Mouse (Mus musculus) E14TG2a.4 (cell line): ENCODE results near the gene Crx.
"Not testable (repeated sequence)": the region's sequence is repeated elsewhere in the genome, so short reads cannot be mapped to it uniquely, and the experiment has no call there.

ENCODE experiments used
- H3K27me3 ChIP-seq: 2 replicates; pipeline ENCODE4 v1.6.1; 2014; ENCODE audit warnings: low read length, control low read depth; ENCODE audit not compliant: insufficient read depth
- H3K36me3 ChIP-seq: 2 replicates; pipeline ENCODE4 v1.6.1; 2014; ENCODE audit warnings: low read length, control low read depth; ENCODE audit not compliant: insufficient read depth
- H3K4me1 ChIP-seq: replicated peaks from 2 replicates; pipeline ENCODE4 v1.6.1; 2014; ENCODE audit warnings: low read depth, low read length, control low read depth
- H3K4me3 ChIP-seq: replicated peaks from 2 replicates; pipeline ENCODE4 v1.5.1; 2014; ENCODE audit warnings: mild to moderate bottlenecking, low read length
- H3K9me3 ChIP-seq: 2 replicates; pipeline ENCODE4 v1.6.1; 2014; ENCODE audit warnings: low read length, control low read depth
- CTCF ChIP-seq: conservative IDR thresholded peaks from 2 replicates; pipeline ENCODE4 v1.5.1; 2014; ENCODE audit warnings: low read length
- NANOG ChIP-seq: IDR thresholded peaks from 2 replicates; pipeline ENCODE4 v1.6.1; 2014; ENCODE audit warnings: borderline replicate concordance, low read length, mixed read lengths
- POU5F1 ChIP-seq: IDR thresholded peaks from 2 replicates; pipeline ENCODE4 v1.6.1; 2014; ENCODE audit warnings: low read length, borderline replicate concordance

Gene Crx

DNA sequence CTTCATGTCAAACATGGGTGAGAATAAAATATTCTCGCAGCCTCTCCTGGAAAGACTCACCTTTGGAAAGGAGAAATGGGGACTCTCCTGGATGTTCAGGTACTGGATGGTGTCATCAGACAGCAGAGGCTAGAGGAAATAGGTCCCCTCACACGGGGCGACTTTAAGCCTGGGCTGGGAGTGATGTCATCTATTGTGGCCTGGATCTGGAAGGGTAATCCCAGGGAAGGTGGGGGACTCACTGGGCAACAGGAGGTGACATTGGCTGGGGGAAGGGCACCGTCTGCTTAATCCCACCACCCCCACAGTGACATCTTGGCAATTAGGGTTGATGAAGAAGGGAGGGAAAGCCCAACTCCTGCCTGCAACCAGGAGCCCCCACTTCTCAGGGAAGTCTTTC, at the start of gene Crx:
Gene Crx, minus strand, starts transcription at position 213 of the 400 bp plus-strand sequence.
- TF ChIP-seq POU5F1 (no peak), CTCF (no peak), NANOG (no peak)
- Histone ChIP-seq H3K36me3 (no peaks in the 10 kb centered on the region), H3K4me1 (peaks cover 12% of the 10 kb centered on the region)

GRCm38 (mm10) chr7:15922220-15922773, 42.5 kb upstream of the Crx start, which contains the start of gene Selenow:
Selenow (minus strand) TSS chr7:15922402.
- TF ChIP-seq POU5F1 (no peak), CTCF (no peak), NANOG (no peak)
- Histone ChIP-seq H3K27me3 (peaks cover 26% of the 10 kb centered on the region), H3K4me3 (peak within 1 kb of the TSS; percentile 92), H3K4me1 (peaks cover 44% of the 10 kb centered on the region), H3K36me3 (peaks cover 35% of the 10 kb centered on the region), H3K9me3 (no peaks in the 10 kb centered on the region)

More for the DNA sequence above, at the start of gene Crx:
- Histone ChIP-seq H3K27me3 (0 out of 2 replicates have a peak, but pooled peaks cover 3% of the 10 kb centered on the region), H3K4me3 (no peak within 1 kb of the TSS), H3K9me3 (peaks cover 6% of the 10 kb centered on the region; the same call in 1 of the 2 replicates)

GRCm38 (mm10) chr7:15921796-15922195, 42.0 kb upstream of the Crx start:
- Histone ChIP-seq H3K36me3 (peaks cover 40% of the 10 kb centered on the region), H3K9me3 (no peaks in the 10 kb centered on the region), H3K27me3 (peaks cover 26% of the 10 kb centered on the region), H3K4me3 (peak overlapping the region; percentile 92), H3K4me1 (peaks cover 48% of the 10 kb centered on the region)
- no peak for TF ChIP-seq CTCF
- TF ChIP-seq POU5F1: no peak
- no peak for TF ChIP-seq NANOG

DNA sequence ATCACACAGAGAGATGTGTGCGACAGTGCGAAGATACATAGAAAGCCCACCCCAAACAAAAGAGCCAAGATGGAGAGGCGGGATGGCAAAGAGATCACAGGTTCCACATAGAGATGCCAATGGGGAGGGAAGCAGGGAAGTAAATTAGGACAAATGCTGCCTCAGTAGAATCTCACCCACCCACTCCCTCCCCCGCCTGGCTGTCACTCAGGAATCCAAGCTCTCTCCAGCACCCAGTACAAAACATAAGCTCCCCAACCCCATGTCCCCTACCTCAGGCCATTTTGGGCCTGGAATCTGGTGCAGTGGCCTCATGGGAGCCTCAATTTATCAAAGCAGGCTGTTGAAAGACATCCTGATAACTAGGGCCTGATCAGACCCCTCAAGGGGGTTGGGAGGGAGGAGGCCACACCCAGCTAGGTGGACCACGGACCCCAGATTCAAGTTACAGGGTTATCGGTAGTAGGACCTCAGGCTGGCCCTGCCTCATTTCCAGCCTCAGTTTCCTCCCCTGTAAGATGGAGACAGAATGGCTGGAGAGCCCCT, 41.0 kb upstream of the Crx start:
- no peak for TF ChIP-seq POU5F1
- no peak for TF ChIP-seq CTCF
- no peak for TF ChIP-seq NANOG
- Histone ChIP-seq H3K9me3 (no peaks in the 10 kb centered on the region), H3K4me1 (peaks cover 48% of the 10 kb centered on the region), H3K27me3 (peaks cover 26% of the 10 kb centered on the region), H3K36me3 (peaks cover 48% of the 10 kb centered on the region), H3K4me3 (peak overlapping the region; percentile 92)

DNA sequence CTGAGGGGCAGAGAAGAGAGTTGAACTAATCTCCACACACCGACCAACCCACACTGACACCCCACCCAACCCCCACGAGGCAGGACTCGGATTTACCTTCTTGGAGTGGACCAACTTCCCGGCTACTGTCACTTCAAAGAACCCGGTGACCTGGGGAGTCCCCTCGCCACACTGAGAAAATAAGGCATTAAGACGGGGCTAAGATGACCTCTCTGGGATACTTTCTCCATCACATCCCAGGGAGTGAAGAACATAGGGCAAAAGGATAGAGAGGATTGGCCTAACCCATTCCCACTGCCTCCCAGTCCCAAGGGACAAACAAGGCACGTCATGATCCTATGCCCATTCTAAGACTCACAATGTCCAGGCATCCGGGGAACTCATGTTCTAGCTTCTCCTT, 40.2 kb upstream of the Crx start:
- TF ChIP-seq POU5F1 (no peak), CTCF (no peak), NANOG (no peak)
- Histone ChIP-seq H3K9me3 (no peaks in the 10 kb centered on the region), H3K36me3 (peaks cover 48% of the 10 kb centered on the region), H3K4me3 (no peak overlapping the region; the same call in 1 of the 2 replicates), H3K4me1 (peaks cover 48% of the 10 kb centered on the region), H3K27me3 (peaks cover 22% of the 10 kb centered on the region)

GRCm38 (mm10) chr7:15918371-15918770, 38.6 kb upstream of the Crx start:
- no peaks in the 10 kb centered on the region for H3K9me3 ChIP-seq
- TF ChIP-seq NANOG (no peak), CTCF (no peak), POU5F1 (no peak)
- no peak overlapping the region for H3K4me3 ChIP-seq
- peaks cover 48% of the 10 kb centered on the region for H3K36me3 ChIP-seq
- peaks cover 8% of the 10 kb centered on the region for H3K27me3 ChIP-seq
- peaks cover 46% of the 10 kb centered on the region for H3K4me1 ChIP-seq

DNA sequence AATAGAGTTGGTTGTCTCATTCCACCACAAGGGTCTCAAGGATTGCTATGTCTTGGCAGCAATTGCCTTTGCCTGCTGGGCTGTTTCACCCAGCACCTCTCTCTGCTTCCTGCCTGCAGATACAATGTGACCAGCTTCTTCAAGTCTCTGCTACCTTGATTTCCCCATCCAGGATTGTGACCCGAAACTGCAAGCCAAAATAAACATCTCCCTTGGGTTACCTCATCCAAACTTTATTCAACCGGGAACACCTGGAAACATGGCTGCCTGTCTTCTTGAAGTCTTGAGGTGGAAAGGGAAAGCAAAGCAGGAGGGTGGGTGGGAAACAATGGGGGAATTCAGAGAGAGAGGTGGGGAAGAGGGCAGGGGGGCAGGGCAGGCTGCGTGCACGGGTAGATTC, 37.2 kb upstream of the Crx start:
- Histone ChIP-seq H3K27me3 (no peaks in the 10 kb centered on the region), H3K9me3 (no peaks in the 10 kb centered on the region), H3K36me3 (peaks cover 48% of the 10 kb centered on the region), H3K4me1 (peaks cover 38% of the 10 kb centered on the region), H3K4me3 (no peak overlapping the region)
- TF ChIP-seq POU5F1 (no peak), CTCF (no peak), NANOG (no peak)

DNA sequence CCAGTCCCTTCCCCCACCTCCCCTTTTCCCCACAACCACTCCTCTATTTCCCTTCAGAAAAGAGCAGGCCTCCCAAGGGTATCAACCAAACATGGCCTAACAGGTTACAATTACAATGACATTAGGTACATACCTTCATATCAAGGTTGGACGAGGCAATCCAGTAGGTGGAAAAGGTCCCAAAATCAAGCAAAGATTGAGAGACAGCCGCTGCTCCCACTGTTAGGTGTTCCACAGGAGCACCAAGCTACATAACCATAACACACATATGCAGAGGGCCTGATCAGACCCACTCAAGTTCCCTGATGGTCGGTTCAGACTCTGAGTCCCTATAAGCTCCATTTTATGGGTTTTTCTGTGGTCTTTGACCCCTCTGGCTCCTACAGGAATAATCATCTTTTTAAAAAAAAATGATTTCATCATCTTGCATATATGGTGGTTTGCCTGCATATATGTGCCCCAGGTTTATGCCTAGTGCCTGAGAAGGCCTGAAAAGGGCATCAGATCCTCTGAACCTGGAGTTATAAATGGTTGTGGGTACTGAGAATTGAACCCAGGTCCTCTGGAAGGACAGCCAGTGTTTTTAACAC, 36.5 kb upstream of the Crx start:
- no peak for TF ChIP-seq NANOG
- TF ChIP-seq CTCF: no peak
- TF ChIP-seq POU5F1: no peak
- H3K4me3 ChIP-seq: no peak overlapping the region
- H3K27me3 ChIP-seq: no peaks in the 10 kb centered on the region
- H3K9me3 ChIP-seq: no peaks in the 10 kb centered on the region
- peaks cover 48% of the 10 kb centered on the region for H3K36me3 ChIP-seq
- peaks cover 30% of the 10 kb centered on the region for H3K4me1 ChIP-seq

DNA sequence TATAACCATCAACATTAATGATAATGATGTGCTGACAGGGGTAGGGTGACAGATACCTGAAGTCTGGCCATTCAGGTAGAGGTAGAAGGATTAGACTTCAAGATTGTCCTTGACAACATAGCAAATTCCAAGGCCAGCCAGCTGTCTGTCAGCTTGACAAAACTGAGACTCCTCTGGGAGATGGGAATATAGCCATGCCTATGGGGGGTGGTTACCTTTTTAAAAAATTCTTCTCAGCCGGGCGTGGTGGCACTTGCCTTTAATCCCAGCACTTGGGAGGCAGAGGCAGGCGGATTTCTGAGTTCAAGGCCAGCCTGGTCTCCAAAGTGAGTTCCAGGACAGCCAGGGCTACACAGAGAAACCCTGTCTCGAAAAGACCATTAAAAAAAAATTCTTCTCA, 35.9 kb upstream of the Crx start:
- H3K9me3 ChIP-seq, H3K27me3 ChIP-seq, H3K4me3 ChIP-seq: not testable (repeated sequence)
- H3K4me1 ChIP-seq: peaks cover 25% of the 10 kb centered on the region
- peaks cover 43% of the 10 kb centered on the region for H3K36me3 ChIP-seq
